8 mouse cellular contexts compared by ENCODE assay signal in the genomic region with DNA sequence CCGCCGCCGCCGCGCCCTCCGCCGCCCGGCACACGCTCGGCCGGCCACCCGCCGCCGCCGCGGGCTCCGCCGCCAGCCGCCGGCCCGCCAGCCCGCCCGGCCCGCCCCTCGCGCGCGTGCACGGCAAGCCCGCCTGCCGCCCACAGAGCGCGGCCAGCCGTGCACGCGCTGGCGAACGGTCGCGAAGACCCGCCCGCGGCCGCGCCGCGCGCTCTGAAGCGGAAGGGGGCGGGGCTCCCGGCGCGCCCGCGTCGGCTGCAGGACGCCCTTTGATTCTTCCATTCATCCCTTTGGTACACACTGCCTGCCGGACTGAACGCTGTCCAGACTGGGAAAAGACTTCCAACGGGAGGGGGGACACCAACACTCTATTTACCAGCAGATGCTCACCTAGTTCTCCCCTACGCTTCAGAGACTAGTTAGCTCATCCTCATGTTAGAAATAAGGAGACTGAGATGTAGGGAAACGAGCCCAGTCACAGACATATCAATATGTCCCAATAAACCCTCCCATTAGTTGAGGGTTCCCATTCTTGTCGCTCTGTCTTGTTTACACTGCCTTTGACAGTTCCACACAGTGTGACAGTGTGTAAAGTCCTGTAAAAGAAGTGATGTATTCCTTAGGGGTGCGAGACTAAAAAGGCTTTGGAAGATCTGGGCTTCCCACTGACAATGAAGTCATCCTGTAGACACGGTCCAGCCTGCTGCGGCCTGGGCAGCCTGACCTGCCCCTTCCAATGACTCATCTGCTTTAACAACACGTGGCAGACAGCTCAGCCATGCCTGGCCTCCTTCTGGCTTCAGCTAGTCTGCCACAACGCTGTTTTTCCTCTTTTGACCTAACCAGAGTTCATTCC. TPM values are rescaled to one million over a fixed set of nuclear protein-coding genes. Genes with fewer than 3 reads are reported as not detected.
DNase-seq lines count a peak whose midpoint lies in the region; ATAC-seq lines count a peak whose summit lies in the region.

A gene (minus strand): TSS at position 58 of the 856 bp plus-strand sequence.

- WGBS in heart, embryonic 13.5 days = 2% methylated on average over 55 of the region's 68 CpGs
- WGBS in liver, embryonic 12.5 days (ENCODE audit: insufficient replicate concordance) = 2% methylated on average over 66 of the region's 68 CpGs
- 2% methylated on average over 55 of the region's 68 CpGs for WGBS in stomach, embryonic 15.5 days

- DNase-seq in CD4-positive helper T cell, adult 2 months (ENCODE audit: low read depth, low spot score) = peak; percentile 87
- DNase-seq in brain, embryonic 18.5 days (ENCODE audit: low read depth, low spot score) = peak; percentile 74
- peak; percentile 93 for DNase-seq in kidney, postnatal 10 days
- peak; percentile 47 to 67 for DNase-seq in natural killer cell, adult 2 months (ENCODE audit: low spot score in 2 of 2)

- peak within 1 kb of the TSS; percentile 92 for H3K27ac ChIP-seq in heart, embryonic 13.5 days (replicated peaks)
- H3K27ac ChIP-seq in liver, embryonic 12.5 days = peak within 1 kb of the TSS; percentile 91
- peak within 1 kb of the TSS; percentile 91 for H3K27ac ChIP-seq in stomach, embryonic 15.5 days

- ATAC-seq in erythroid progenitor cell, adult 5-6 weeks (replicated peaks; ENCODE audit: low FRiP score, poor library complexity, severe bottlenecking) = peak; percentile 90
- peak; percentile 79 for ATAC-seq in heart, embryonic 13.5 days (ENCODE audit: extremely low read depth, insufficient number of reproducible peaks, low FRiP score, low TSS enrichment)
- ATAC-seq in liver, embryonic 12.5 days = peak; percentile 90
- peak; percentile 93 for ATAC-seq in stomach, embryonic 15.5 days (ENCODE audit: insufficient read depth, low FRiP score, low read depth)

- peak within 1 kb of the TSS; percentile 80 for H3K4me2 ChIP-seq in heart, embryonic 13.5 days
- H3K4me2 ChIP-seq in liver, embryonic 12.5 days = peak within 1 kb of the TSS; percentile 96
- H3K4me2 ChIP-seq in stomach, embryonic 15.5 days = peak within 1 kb of the TSS; percentile 59

- H3K4me1 ChIP-seq in heart, embryonic 13.5 days = peaks cover 31% of the 10 kb centered on the region
- H3K4me1 ChIP-seq in liver, embryonic 12.5 days = peaks cover 42% of the 10 kb centered on the region
- H3K4me1 ChIP-seq in stomach, embryonic 15.5 days = peaks cover 6% of the 10 kb centered on the region

- H3K27me3 ChIP-seq in heart, embryonic 13.5 days (replicated peaks) = no peaks in the 10 kb centered on the region
- H3K27me3 ChIP-seq in liver, embryonic 12.5 days (replicated peaks) = no peaks in the 10 kb centered on the region
- H3K27me3 ChIP-seq in stomach, embryonic 15.5 days (replicated peaks) = no peaks in the 10 kb centered on the region

- H3K9me3 ChIP-seq in heart, embryonic 13.5 days = peaks cover 17% of the 10 kb centered on the region
- no peaks in the 10 kb centered on the region for H3K9me3 ChIP-seq in liver, embryonic 12.5 days (replicated peaks)
- no peaks in the 10 kb centered on the region for H3K9me3 ChIP-seq in stomach, embryonic 15.5 days

- H3K9ac ChIP-seq in heart, embryonic 13.5 days = peak within 1 kb of the TSS; percentile 98
- peak within 1 kb of the TSS; percentile 98 for H3K9ac ChIP-seq in liver, embryonic 12.5 days
- H3K9ac ChIP-seq in stomach, embryonic 15.5 days = peak within 1 kb of the TSS; percentile 94

- peak within 1 kb of the TSS; percentile 95 for H3K4me3 ChIP-seq in heart, embryonic 13.5 days
- H3K4me3 ChIP-seq in liver, embryonic 12.5 days = peak within 1 kb of the TSS; percentile 99
- peak within 1 kb of the TSS; percentile 92 for H3K4me3 ChIP-seq in stomach, embryonic 15.5 days (replicated peaks)

- H3K36me3 ChIP-seq in heart, embryonic 13.5 days = no peaks in the 10 kb centered on the region
- no peaks in the 10 kb centered on the region for H3K36me3 ChIP-seq in liver, embryonic 12.5 days
- H3K36me3 ChIP-seq in stomach, embryonic 15.5 days = no peaks in the 10 kb centered on the region

RNA-seq across cellular contexts. Expression of the gene that starts here (rescaled TPM):
- 62.0 and 89.0 TPM in 2 replicates for total RNA-seq in erythroid progenitor cell, adult 5-6 weeks (2015; ENCODE audit: low replicate concordance)
- total RNA-seq in erythroid progenitor cell, adult 5-6 weeks (2017; ENCODE audit: low replicate concordance) = 66.4 and 76.9 TPM in 2 replicates
- 12.8 and 12.9 TPM in 2 replicates for polyA plus RNA-seq in heart, embryonic 13.5 days (2015; fragmentation: Nextera tagmentation; extraction: Ambion mirVana)
- polyA plus RNA-seq in liver, embryonic 12.5 days (2016; fragmentation: Nextera tagmentation; extraction: Ambion mirVana) = 13.9 and 14.2 TPM in 2 replicates
- polyA plus RNA-seq in stomach, embryonic 15.5 days (2015; fragmentation: Nextera tagmentation; extraction: Ambion mirVana) = 13.0 and 14.3 TPM in 2 replicates

Comparison
In these comparisons a context has a peak if more than half of its experiments do, and no peak if none do; other contexts are left out.
1. Peak in every context shown above with its lines: DNase-seq, ATAC-seq, H3K4me3 ChIP-seq and H3K27ac ChIP-seq.